Mouse (Mus musculus) liver, postnatal 0 days (tissue): Measurements from ENCODE around the gene Thsd4.

Source experiments
- CTCF ChIP-seq: sonication (generic); IDR thresholded peaks from 2 replicates; pipeline ENCODE4 v1.5.1; 2016; ENCODE audit warnings: antibody characterized with exemption, low read depth
- EP300 ChIP-seq: IDR thresholded peaks from 2 replicates; pipeline ENCODE4 v1.6.1; 2016; ENCODE audit warnings: antibody characterized with exemption, low read depth, mild to moderate bottlenecking

DNA sequence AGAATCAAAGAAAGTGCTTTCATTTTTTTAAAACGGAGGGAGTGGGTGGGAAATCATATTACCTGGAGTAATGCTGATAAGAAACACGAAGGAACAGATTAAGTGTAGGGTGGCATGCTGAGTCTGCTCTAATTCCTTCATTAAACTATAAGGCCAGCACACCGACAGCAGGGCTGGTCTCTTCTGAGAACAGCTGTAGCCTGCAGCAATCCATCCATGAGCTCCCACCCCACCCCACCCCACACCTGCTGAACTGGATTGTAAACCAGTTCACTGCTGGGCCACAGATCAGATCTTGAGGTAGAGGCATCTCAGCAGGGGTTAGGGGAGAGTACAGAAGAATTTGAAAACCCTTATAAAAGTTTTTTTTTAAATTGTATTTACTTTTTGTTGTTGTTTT lies 566.6 kb downstream of the Thsd4 start:
- TF ChIP-seq CTCF, result no peak
- no peak for TF ChIP-seq EP300
